Mouse (Mus musculus): ENCODE measurements around the gene Cers6.
A peak's percentile ranks its signal among the peaks of the same experiment; 100 is the strongest.

Cers6 gene

GRCm38 (mm10) chr2:68917010-68917409 lies 55.8 kb downstream of the Cers6 start:
- DNase-seq (ENCODE audit: low spot score), result no peak

DNA sequence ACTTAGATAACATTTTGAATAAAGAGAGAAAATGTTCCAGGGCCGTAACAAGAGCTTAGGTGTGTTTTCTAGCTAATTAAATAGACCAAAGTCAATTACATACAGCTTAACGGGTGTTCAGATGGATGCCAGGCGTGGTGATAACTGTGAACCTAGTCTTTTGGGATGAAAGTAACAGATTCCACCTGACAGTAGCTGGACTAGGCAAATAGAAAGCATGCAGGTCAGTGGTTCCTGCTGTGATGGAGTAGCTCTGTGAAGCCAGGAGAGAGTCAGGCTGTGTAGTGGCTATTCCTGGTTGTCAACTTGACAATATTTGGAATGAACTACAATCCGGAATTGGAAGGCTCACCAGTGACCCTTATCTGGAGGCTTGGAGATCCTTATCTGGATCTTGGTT lies 56.3 kb downstream of the Cers6 start:
- DNase-seq (ENCODE audit: low spot score), result no peak

GRCm38 (mm10) chr2:68924344-68924743 lies 63.1 kb downstream of the Cers6 start:
- DNase-seq (ENCODE audit: low spot score), result no peak

GRCm38 (mm10) chr2:68925542-68925941 lies 64.3 kb downstream of the Cers6 start:
- DNase-seq (ENCODE audit: low spot score), result peak; percentile 21

- no peak for DNase-seq (ENCODE audit: low spot score)
Measured at GRCm38 (mm10) chr2:68926913-68927790, 65.9 kb downstream of the Cers6 start.

GRCm38 (mm10) chr2:68932240-68932639 lies 71.0 kb downstream of the Cers6 start:
- no peak for DNase-seq (ENCODE audit: low spot score)

DNA sequence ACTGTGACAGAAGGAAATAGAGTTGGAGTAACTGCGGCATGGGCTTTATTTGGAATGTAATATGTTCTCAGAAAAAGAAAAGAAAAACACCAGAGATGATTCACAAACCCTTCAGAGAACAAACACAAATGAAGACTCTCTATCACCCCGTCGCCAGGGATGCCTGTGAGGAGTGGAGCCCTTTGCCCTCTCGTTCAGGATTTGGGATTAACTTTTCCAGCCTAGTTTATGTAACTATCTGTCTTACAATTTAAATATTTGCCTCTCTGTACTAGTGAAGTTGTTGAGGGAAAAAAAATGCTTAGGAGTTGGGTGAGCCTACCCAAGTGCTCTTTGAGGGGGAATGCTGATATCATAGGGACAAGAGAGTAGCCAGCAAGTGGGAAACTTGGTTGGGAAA lies 71.4 kb downstream of the Cers6 start:
- DNase-seq (ENCODE audit: low spot score), result no peak

GRCm38 (mm10) chr2:68934651-68935050 lies 73.4 kb downstream of the Cers6 start:
- DNase-seq (ENCODE audit: low spot score), result no peak

DNA sequence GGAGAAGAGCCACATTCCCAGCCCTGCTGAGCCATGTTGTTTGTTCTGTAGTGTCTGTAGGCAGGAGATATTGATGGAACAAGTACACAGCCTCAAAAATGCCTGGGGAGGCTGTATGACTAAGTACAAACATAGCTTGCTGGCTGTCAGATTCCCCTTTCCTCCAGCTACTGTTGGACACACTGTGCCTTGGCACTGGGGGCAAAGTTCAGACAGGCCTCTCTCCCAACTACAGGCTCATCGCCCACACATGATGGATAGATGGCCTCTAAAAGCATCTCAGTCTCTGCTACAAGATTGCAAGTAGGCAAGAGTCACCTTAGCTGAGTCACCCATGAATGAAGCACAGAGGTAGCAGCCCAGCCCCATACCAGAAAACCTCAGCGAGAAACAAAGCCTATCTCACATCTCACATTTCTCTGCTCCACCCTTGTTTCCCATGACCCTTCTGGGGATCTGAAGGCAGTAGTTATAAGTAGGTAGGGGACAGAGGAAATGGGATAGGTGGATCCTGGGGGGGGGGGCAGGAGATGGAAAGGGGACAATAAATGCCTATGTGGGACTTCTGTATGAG lies 74.6 kb downstream of the Cers6 start:
- DNase-seq (ENCODE audit: low spot score), result no peak

DNA sequence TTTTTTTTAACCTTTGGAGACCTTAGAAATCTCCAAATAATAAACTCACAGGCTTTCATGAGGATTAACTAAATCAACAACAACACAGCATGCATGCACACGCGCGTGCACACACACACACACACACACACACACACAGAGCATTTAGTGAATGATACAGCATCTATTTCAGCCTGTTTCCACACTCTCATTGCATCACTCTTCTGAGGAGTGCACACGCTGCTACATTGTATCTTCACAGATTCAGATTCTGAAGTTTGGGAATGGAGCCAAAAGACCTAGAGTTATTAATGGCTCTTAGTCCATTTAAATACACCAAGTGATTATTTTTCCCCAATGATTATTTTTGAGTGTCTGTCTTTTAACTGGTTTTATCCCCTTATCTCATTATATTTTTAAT lies 75.5 kb downstream of the Cers6 start:
- no peak for DNase-seq (ENCODE audit: low spot score)

DNA sequence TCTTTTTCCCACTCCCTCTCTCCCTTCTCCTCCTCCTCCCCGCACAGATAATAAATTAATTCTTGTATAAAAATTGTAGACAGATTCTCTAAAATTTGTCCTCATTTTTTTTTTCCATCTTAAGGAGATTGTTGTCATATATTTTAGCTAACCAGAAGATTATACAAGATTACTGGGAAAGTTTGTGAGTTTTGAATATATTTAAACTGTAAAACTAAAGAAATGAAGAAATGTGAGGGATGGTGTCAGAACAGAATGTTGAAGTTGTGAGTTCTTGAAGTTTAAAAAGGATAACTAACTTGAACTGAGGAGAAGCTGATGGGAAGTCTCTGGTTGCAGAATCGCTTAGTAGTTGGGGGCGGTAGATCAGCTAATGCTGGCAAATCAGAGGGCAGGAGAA lies 76.6 kb downstream of the Cers6 start:
- no peak for DNase-seq (ENCODE audit: low spot score)

GRCm38 (mm10) chr2:68944898-68945297 lies 83.7 kb downstream of the Cers6 start:
- no peak for DNase-seq (ENCODE audit: low spot score)

GRCm38 (mm10) chr2:68945976-68946375 lies 84.7 kb downstream of the Cers6 start:
- no peak for DNase-seq (ENCODE audit: low spot score)

DNA sequence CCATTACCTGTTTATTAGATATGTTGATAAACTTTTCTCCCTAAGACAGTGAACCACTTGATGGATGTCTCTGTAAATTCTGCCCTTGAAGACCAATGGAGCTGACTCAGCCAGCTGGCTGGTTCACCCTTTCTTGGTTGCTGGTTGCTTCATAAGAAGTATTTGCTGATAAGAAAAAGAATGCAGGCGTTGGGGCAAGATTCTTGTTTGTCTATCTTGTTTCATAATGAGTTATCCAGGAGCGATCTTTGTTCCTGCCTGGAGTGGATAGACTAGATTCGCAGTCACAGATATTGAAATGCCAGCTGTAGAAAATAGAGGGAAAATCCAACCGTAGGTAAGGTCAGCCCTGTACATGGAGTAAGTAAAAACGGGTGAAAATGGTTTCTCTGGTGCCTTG lies 85.6 kb downstream of the Cers6 start:
- DNase-seq (ENCODE audit: low spot score), result no peak

DNA sequence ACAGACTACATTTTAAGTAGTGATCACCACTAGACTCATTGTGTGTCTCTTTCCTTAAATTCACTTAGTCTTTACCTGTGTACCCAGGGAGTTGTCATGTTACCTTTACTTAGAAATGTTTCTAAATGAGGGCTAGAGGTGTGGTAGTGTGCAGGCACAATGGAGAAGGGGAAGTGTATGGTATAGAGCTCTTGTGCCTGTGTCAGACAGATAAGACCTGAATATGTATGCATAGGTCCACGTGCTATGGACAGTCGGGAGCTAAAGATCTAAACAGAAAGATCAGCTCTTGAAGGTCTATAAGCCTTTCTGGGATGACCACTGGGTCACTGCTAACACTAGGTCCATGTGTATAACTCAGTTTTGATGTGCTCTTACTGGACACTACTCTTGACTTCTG lies 87.9 kb downstream of the Cers6 start:
- no peak for DNase-seq (ENCODE audit: low spot score)

- no peak for DNase-seq (ENCODE audit: low spot score)
Measured at GRCm38 (mm10) chr2:68949728-68950127, 88.5 kb downstream of the Cers6 start.

- DNase-seq (ENCODE audit: low spot score), result no peak
Measured at GRCm38 (mm10) chr2:68951706-68952105, 90.5 kb downstream of the Cers6 start.

- no peak for DNase-seq (ENCODE audit: low spot score)
Measured at GRCm38 (mm10) chr2:68953688-68954087, 92.4 kb downstream of the Cers6 start.

GRCm38 (mm10) chr2:68955496-68955895 lies 94.3 kb downstream of the Cers6 start:
- no peak for DNase-seq (ENCODE audit: low spot score)

GRCm38 (mm10) chr2:68956146-68956545 lies 94.9 kb downstream of the Cers6 start:
- DNase-seq (ENCODE audit: low spot score), result no peak

DNA sequence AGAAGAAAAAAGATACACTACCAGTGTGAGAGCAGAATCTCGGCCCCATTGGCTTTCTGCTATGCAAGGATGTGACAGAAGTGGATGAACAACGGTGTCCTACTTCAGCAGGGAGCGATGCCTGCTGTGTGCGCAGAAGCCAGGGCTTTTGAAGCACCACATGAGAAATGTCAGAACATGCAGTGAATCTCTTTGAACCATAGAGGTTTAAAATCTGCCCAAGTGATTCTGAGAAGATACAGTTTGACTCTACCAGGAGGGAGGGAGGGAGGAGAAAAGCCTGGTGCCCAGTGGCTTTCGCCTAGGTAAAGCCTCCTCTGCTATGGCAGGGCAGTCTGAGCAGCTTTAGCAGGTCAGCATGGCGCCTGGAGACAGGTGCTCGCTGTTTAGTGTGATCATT lies 96.6 kb downstream of the Cers6 start:
- DNase-seq (ENCODE audit: low spot score), result no peak

- no peak for DNase-seq (ENCODE audit: low spot score)
Measured at GRCm38 (mm10) chr2:68959573-68959972, 98.3 kb downstream of the Cers6 start.

DNA sequence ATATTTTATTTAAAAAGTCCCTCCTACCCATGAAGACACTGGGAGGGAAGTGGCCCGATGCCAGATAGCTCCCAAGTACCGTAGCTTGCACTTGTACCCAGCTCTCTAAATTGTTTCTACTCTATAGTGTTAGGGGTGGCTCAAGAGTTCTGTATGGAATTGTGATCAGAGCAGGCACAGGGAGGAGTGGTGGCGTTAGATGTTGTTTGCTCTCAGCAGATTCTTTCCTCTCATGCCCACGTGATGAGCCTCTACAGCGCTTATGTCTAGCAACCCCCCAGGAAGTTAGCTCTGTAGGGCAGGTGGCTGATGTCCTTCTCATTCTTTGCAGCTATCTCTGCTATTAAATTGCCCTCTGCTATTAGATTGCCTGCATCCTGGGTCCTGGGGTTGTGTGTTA lies 98.8 kb downstream of the Cers6 start:
- DNase-seq (ENCODE audit: low spot score), result no peak

DNA sequence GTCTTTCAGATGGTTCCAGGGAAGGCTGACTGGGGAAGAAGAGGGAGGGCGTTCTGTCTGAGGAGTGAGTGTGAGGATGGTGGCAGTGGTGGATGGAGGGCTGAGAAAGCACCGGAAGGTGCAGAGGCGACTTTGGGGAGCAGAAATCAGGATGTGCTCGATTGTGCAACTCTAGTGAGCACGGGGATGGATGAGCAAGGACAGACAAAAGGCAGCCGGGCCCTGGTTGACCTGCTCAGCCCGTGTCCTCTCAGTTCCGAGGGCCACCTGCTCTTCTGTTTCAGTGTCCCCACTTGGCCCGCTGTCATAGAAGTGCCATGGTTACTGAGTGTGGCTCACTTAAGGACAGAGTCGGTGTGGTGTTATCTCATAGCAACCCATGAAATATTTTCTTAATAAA lies 99.4 kb downstream of the Cers6 start:
- no peak for DNase-seq (ENCODE audit: low spot score)
